Mouse (Mus musculus): ENCODE measurements around the gene 1700015G11Rik. TPM values are rescaled to one million over a fixed set of nuclear protein-coding genes. Genes with fewer than 3 reads are reported as not detected.

Gene 1700015G11Rik
- not detected in 2 replicates for polyA plus RNA-seq (2015; fragmentation: Nextera tagmentation; extraction: Ambion mirVana)

DNA sequence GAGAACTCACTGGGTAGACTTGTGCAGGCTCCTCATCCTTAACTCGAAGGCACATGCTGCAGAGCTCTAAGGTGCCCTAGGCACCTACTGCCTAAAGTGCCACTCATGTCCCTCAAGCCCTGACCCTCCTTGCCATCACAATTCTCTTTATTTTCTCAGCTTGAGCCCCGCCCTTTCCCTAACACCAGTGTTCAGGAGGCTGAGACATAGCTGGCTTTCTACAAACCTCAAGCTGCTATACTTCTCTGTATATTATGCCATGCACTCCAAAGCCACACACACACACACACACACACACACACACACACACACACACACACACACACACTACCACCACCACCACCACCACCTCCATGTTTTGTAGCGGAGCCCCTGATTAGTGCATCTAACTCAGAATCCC lies at the start of gene 1700015G11Rik:
Gene 1700015G11Rik, minus strand, starts transcription at position 101 of the 400 bp plus-strand sequence.
- no peak for ATAC-seq (ENCODE audit: insufficient number of reproducible peaks, insufficient read depth, low FRiP score, low TSS enrichment, low read depth)
- Histone ChIP-seq H3K4me1 (no peaks in the 10 kb centered on the region), H3K9me3 (no peaks in the 10 kb centered on the region), H3K4me2 (no peak within 1 kb of the TSS), H3K36me3 (no peaks in the 10 kb centered on the region), H3K27ac (no peak within 1 kb of the TSS), H3K27me3 (no peaks in the 10 kb centered on the region), H3K9ac (no peak within 1 kb of the TSS), H3K4me3 (no peak within 1 kb of the TSS)
- WGBS, result 88% methylated on average over 3 of the region's 3 CpGs

DNA sequence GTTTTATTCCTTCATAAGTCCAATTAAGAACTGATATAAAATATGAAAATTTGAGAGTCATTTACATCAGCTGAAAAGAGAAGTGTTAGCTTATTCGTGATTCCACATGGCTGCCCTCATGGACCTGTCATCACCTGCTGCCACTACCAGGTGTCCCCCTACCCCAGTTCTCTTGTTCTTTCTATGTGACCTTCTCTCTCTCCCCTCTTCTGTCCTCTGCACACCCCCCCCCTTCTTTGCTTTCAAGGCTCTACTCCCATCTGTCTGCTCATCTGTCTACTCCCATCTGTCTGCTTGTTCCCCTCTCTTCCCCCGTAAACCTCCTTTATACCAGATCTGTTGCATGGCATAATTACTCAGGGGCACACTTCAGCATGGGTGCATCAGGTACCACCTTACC lies 41.4 kb upstream of the 1700015G11Rik start:
- Histone ChIP-seq H3K9ac (no peak overlapping the region), H3K36me3 (no peaks in the 10 kb centered on the region), H3K4me2 (no peak overlapping the region), H3K4me3 (no peak overlapping the region), H3K27me3 (no peaks in the 10 kb centered on the region), H3K9me3 (no peaks in the 10 kb centered on the region), H3K4me1 (no peaks in the 10 kb centered on the region), H3K27ac (no peak overlapping the region)
- WGBS, result 80% methylated on average over 2 of the region's 2 CpGs
- no peak for ATAC-seq (ENCODE audit: insufficient number of reproducible peaks, insufficient read depth, low FRiP score, low TSS enrichment, low read depth)

- Histone ChIP-seq H3K36me3 (no peaks in the 10 kb centered on the region), H3K9me3 (no peaks in the 10 kb centered on the region), H3K27ac (no peak overlapping the region), H3K4me2 (no peak overlapping the region), H3K4me1 (no peaks in the 10 kb centered on the region), H3K4me3 (no peak overlapping the region), H3K9ac (no peak overlapping the region), H3K27me3 (no peaks in the 10 kb centered on the region)
- no peak for ATAC-seq (ENCODE audit: insufficient number of reproducible peaks, insufficient read depth, low FRiP score, low TSS enrichment, low read depth)
- WGBS, result 73% methylated on average over 4 of the region's 4 CpGs
These were observed 40.7 kb upstream of the 1700015G11Rik start for GRCm38 (mm10) chr7:52056274-52056673.

- Histone ChIP-seq H3K4me2 (no peak overlapping the region), H3K27me3 (no peaks in the 10 kb centered on the region), H3K27ac (no peak overlapping the region), H3K9me3 (no peaks in the 10 kb centered on the region), H3K36me3 (no peaks in the 10 kb centered on the region), H3K4me3 (no peak overlapping the region), H3K9ac (no peak overlapping the region), H3K4me1 (no peaks in the 10 kb centered on the region)
- 65% methylated on average over 2 of the region's 2 CpGs for WGBS
- ATAC-seq (ENCODE audit: insufficient number of reproducible peaks, insufficient read depth, low FRiP score, low TSS enrichment, low read depth), result no peak
These were observed 40.3 kb upstream of the 1700015G11Rik start for GRCm38 (mm10) chr7:52055831-52056230.

DNA sequence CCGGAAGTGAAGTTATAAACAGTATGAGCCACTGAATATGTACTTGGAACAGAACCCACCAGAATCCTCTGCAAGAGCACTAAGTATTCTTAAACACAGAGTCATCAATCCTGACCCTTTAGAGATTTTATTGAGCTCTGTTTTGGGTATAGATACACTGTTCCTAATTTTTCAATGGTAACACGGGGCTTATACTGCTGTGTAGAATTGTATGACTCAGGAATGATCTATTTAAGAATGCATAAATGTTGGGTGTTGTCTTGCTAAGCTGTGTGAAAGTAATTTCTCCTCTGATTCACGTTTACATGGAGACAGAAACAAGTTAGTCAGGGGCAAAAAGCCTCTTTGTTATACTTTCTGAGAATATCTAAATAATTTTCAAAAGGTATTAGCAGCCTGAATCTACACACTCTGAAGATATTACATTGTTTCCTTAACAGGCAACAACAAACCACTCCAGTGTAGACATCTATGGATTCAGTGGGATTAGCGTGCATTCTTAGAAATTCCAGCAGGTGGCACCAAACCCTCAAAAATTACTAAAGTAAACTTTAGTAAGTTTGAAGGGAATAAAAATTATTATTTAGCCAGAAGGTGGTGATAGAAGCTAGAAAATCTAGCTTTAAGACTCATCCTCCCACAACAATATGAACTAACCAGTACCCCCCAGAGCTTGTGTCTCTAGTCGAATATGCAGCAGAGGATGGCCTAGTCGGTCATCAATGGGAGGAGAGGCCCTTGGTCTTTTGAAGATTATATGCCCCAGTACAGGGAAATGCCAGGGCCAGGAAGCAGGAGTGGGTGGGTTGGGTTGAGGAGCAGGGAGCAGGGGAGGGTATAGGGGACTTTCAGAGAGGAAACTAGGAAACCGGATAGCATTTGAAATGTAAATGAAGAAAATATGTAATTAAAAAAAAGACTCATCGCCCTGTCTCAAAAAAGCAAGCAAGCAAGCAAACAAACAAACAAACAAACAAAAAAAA lies 22.4 kb upstream of the 1700015G11Rik start:
- H3K36me3 ChIP-seq, result no peaks in the 10 kb centered on the region
- H3K4me3 ChIP-seq, result no peak overlapping the region
- no peak overlapping the region for H3K9ac ChIP-seq
- H3K27ac ChIP-seq, result no peak overlapping the region
- H3K4me2 ChIP-seq, result no peak overlapping the region
- WGBS, result 45% methylated on average over 8 of the region's 8 CpGs
- no peaks in the 10 kb centered on the region for H3K27me3 ChIP-seq
- no peaks in the 10 kb centered on the region for H3K4me1 ChIP-seq
- no peak for ATAC-seq (ENCODE audit: insufficient number of reproducible peaks, insufficient read depth, low FRiP score, low TSS enrichment, low read depth)
- no peaks in the 10 kb centered on the region for H3K9me3 ChIP-seq

DNA sequence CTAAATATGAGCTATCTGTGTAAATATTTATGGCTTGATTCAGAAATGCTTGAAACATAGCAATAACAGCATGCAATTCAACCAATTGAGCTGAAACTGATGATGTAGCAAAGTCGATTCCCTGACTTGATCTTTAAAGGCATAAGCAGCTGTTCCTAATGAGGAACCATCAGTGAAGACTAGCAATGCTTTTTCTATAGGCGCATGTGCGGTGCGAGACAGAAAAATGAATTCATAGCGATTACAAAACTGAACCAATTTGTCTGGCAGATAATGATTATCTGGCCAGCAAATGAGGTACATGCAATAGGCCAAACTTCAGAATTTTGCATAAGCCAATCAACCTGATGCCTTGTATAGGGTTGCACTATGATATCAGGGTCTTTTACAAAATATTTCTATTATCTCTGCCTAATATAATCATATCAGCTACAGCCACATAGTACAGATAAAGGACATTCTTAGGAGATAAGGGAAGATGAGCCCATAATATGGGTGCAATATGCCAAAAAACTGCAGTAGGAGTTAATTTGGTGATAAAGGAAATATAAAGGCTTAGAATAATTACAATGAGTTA lies 8.6 kb upstream of the 1700015G11Rik start:
- ATAC-seq (ENCODE audit: insufficient number of reproducible peaks, insufficient read depth, low FRiP score, low TSS enrichment, low read depth), result no peak
- no peak overlapping the region for H3K27ac ChIP-seq
- WGBS, result 81% methylated on average over 5 of the region's 5 CpGs
- no peaks in the 10 kb centered on the region for H3K27me3 ChIP-seq
- H3K4me2 ChIP-seq, result no peak overlapping the region
- no peaks in the 10 kb centered on the region for H3K36me3 ChIP-seq
- no peak overlapping the region for H3K9ac ChIP-seq
- no peaks in the 10 kb centered on the region for H3K9me3 ChIP-seq
- H3K4me3 ChIP-seq, result no peak overlapping the region
- H3K4me1 ChIP-seq, result no peaks in the 10 kb centered on the region

DNA sequence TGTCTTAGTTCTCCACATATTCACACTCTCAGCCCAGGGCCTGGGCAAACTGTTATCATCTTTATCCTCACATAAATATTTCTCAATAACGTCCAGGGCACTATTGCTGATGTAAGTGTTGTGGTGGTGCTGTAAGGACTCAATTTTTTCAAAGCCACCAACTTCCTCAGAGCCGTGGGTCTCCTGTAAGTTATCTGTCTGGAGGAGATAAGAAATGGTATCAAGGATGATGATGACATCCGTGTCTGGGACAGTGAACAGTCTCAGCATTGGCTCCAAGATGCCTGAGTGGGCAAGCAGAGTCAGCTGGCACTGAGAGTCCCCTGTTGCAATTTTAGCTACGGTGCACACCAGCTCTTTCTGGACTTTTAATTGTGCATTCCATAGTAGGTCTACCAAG lies 6.5 kb upstream of the 1700015G11Rik start:
- no peak overlapping the region for H3K9ac ChIP-seq
- no peaks in the 10 kb centered on the region for H3K4me1 ChIP-seq
- WGBS, result 81% methylated on average over 4 of the region's 4 CpGs
- no peak overlapping the region for H3K4me2 ChIP-seq
- no peak for ATAC-seq (ENCODE audit: insufficient number of reproducible peaks, insufficient read depth, low FRiP score, low TSS enrichment, low read depth)
- no peak overlapping the region for H3K4me3 ChIP-seq
- no peak overlapping the region for H3K27ac ChIP-seq
- H3K9me3 ChIP-seq, result no peaks in the 10 kb centered on the region
- H3K36me3 ChIP-seq, result no peaks in the 10 kb centered on the region
- H3K27me3 ChIP-seq, result no peaks in the 10 kb centered on the region

DNA sequence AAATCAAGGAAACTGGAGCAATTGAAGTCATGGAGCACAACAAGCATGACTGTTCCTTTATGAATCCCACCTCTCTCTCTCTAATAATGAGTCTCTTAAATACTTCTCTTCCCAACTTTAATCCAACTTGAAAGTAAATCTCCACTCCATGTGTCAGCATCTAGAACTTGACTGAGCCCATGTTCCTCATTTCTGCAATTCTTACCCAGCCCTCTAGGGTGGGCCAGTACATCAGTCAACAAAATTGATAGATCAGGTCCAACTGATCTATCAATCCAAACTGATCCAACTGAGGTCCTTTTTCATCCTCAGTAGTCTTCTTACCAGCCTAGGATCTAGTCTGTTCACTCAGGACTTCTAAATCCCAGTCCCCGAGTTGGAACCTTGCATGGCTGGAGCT lies 348 bp downstream of the 1700015G11Rik start:
- Histone ChIP-seq H3K9ac (no peak overlapping the region), H3K9me3 (no peaks in the 10 kb centered on the region), H3K27ac (no peak overlapping the region), H3K27me3 (no peaks in the 10 kb centered on the region), H3K4me1 (no peaks in the 10 kb centered on the region), H3K36me3 (no peaks in the 10 kb centered on the region), H3K4me3 (no peak overlapping the region), H3K4me2 (no peak overlapping the region)
- no peak for ATAC-seq (ENCODE audit: insufficient number of reproducible peaks, insufficient read depth, low FRiP score, low TSS enrichment, low read depth)
- 87% methylated on average over 1 of the region's 1 CpGs for WGBS

- no peak for ATAC-seq (ENCODE audit: insufficient number of reproducible peaks, insufficient read depth, low FRiP score, low TSS enrichment, low read depth)
- no peak overlapping the region for H3K9ac ChIP-seq
- H3K27ac ChIP-seq, result no peak overlapping the region
- H3K9me3 ChIP-seq, result no peaks in the 10 kb centered on the region
- 68% methylated on average over 7 of the region's 7 CpGs for WGBS
- no peak overlapping the region for H3K4me3 ChIP-seq
- H3K4me1 ChIP-seq, result no peaks in the 10 kb centered on the region
- H3K27me3 ChIP-seq, result no peaks in the 10 kb centered on the region
- H3K4me2 ChIP-seq, result no peak overlapping the region
- no peaks in the 10 kb centered on the region for H3K36me3 ChIP-seq
These were observed 2.1 kb downstream of the 1700015G11Rik start for GRCm38 (mm10) chr7:52013457-52013856.

- no peak overlapping the region for H3K4me2 ChIP-seq
- 88% methylated on average over 2 of the region's 2 CpGs for WGBS
- H3K27ac ChIP-seq, result no peak overlapping the region
- no peak overlapping the region for H3K9ac ChIP-seq
- 0 out of 2 replicates have a peak, but pooled peaks cover 4% of the 10 kb centered on the region for H3K4me1 ChIP-seq
- no peak overlapping the region for H3K4me3 ChIP-seq
- H3K9me3 ChIP-seq, result no peaks in the 10 kb centered on the region
- no peaks in the 10 kb centered on the region for H3K36me3 ChIP-seq
- peaks cover 30% of the 10 kb centered on the region for H3K27me3 ChIP-seq
- no peak for ATAC-seq (ENCODE audit: insufficient number of reproducible peaks, insufficient read depth, low FRiP score, low TSS enrichment, low read depth)
These were observed 8.4 kb downstream of the 1700015G11Rik start for GRCm38 (mm10) chr7:52007138-52007537.

DNA sequence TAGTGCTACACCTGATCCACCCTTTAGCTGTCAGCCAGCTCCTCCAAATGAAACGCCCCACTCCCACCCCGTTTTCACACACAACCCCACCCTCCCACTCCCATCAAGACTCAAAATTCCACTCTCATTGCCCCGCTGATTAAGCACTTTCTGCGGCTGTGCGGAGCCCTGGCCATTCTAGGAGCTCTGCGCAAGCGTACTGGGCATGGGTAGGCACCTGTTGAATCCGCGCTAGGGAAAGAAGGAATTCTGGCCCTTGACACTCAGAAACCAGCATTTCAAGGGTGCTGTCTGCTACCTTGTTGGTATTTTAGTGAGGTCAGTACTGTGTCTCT lies 9.3 kb downstream of the 1700015G11Rik start:
- Histone ChIP-seq H3K27ac (no peak overlapping the region), H3K4me2 (peak overlapping the region; percentile 84), H3K27me3 (peaks cover 30% of the 10 kb centered on the region), H3K4me1 (0 out of 2 replicates have a peak, but pooled peaks cover 4% of the 10 kb centered on the region), H3K9ac (no peak overlapping the region), H3K4me3 (peak overlapping the region; percentile 56), H3K36me3 (no peaks in the 10 kb centered on the region), H3K9me3 (no peaks in the 10 kb centered on the region)
- WGBS, result 3% methylated on average over 9 of the region's 9 CpGs
- ATAC-seq (ENCODE audit: insufficient number of reproducible peaks, insufficient read depth, low FRiP score, low TSS enrichment, low read depth), result no peak
